Mouse (Mus musculus): Measurements from ENCODE around the gene Prrc2a. TPM values are rescaled to one million over a fixed set of nuclear protein-coding genes. Genes with fewer than 3 reads are reported as not detected.
A peak's percentile ranks its signal among the peaks of the same experiment; 100 is the strongest.

Gene Prrc2a
- polyA plus RNA-seq, 1 experiment from 2014 or later = 173 TPM

GRCm38 (mm10) chr17:35121143-35121799 lies 43.4 kb downstream of the Prrc2a start, which contains the start of gene Gpank1:
Gene Gpank1, plus strand, starts transcription at chr17:35121455.
- peaks cover 57% of the 10 kb centered on the region for H3K36me3 ChIP-seq
- no peaks in the 10 kb centered on the region for H3K27me3 ChIP-seq (ENCODE audit: low read depth, poor library complexity, severe bottlenecking)
- peak within 1 kb of the TSS; percentile 92 for H3K27ac ChIP-seq (replicated peaks)
- H3K9me3 ChIP-seq (replicated peaks) = no peaks in the 10 kb centered on the region
- WGBS = under 1% methylated on average over 50 of the region's 50 CpGs
- DNase-seq (ENCODE audit: low spot score) = peak; percentile 99
- H3K4me3 ChIP-seq = peak within 1 kb of the TSS; percentile 94
- peaks cover 36% of the 10 kb centered on the region for H3K4me1 ChIP-seq

DNA sequence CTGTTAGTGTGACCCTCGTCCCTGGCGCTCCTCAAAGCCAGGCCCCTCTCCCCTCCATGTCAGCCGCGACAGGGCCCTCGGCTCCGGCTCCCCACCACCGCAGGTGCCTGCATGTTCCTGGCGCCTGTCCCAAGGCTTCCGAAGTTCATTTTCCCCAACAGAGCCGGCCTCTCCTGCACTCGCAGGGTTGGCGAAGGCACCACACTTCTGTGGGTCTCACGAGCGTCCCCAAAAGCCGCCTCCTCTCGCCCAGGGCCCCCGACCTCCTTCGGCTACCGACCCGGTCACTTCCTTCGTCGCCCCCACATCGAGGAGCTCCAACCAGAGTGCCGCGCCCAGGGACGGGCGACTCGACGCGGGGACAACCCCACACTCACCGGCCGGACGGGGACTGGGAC lies 44.0 kb downstream of the Prrc2a start:
- Histone ChIP-seq H3K9me3 (replicated peaks) (no peaks in the 10 kb centered on the region), H3K27ac (replicated peaks) (peak overlapping the region; percentile 92), H3K4me3 (peak overlapping the region; percentile 94), H3K4me1 (peaks cover 31% of the 10 kb centered on the region), H3K36me3 (peaks cover 62% of the 10 kb centered on the region), H3K27me3 (ENCODE audit: low read depth, poor library complexity, severe bottlenecking) (no peaks in the 10 kb centered on the region)
- WGBS = under 1% methylated on average over 33 of the region's 33 CpGs
- no peak for DNase-seq (ENCODE audit: low spot score)

GRCm38 (mm10) chr17:35115046-35116019 lies 49.4 kb downstream of the Prrc2a start, which contains the start of gene Ly6g5b:
Gene Ly6g5b, minus strand, starts transcription at chr17:35115428.
- H3K27ac ChIP-seq (replicated peaks) = no peak within 1 kb of the TSS
- H3K4me3 ChIP-seq = no peak within 1 kb of the TSS
- no peaks in the 10 kb centered on the region for H3K27me3 ChIP-seq (ENCODE audit: low read depth, poor library complexity, severe bottlenecking)
- H3K36me3 ChIP-seq = peaks cover 59% of the 10 kb centered on the region
- H3K4me1 ChIP-seq = peaks cover 8% of the 10 kb centered on the region
- no peak for DNase-seq (ENCODE audit: low spot score)
- no peaks in the 10 kb centered on the region for H3K9me3 ChIP-seq (replicated peaks)
- 86% methylated on average over 8 of the region's 8 CpGs for WGBS

DNA sequence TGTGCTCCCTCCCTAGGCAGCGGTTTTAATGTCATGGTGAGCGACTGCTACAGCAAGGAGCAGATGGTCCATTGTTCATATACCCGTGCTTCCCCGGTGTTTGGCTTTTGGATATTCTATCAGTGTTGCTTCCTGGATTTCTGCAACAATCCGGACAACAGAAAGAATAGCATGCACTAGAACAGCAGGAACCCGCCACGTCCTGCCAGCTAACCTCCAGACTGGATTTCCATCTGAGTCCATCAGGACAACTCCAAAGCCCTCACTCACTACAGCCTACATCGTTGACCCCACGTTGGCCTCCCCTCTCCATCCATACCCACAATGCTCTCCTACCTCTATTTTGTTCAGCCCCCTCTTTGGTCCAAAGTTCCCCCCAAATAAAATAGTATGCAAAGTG lies 52.9 kb downstream of the Prrc2a start:
- Histone ChIP-seq H3K4me1 (no peaks in the 10 kb centered on the region; the same call in 1 of the 2 replicates), H3K9me3 (replicated peaks) (no peaks in the 10 kb centered on the region), H3K4me3 (no peak overlapping the region), H3K27ac (replicated peaks) (no peak overlapping the region), H3K27me3 (ENCODE audit: low read depth, poor library complexity, severe bottlenecking) (no peaks in the 10 kb centered on the region), H3K36me3 (peaks cover 30% of the 10 kb centered on the region)
- DNase-seq (ENCODE audit: low spot score) = no peak
- WGBS = 78% methylated on average over 9 of the region's 9 CpGs

- H3K9me3 ChIP-seq (replicated peaks) = no peaks in the 10 kb centered on the region
- no peak for DNase-seq (ENCODE audit: low spot score)
- H3K27me3 ChIP-seq (ENCODE audit: low read depth, poor library complexity, severe bottlenecking) = no peaks in the 10 kb centered on the region
- H3K4me3 ChIP-seq = no peak within 1 kb of the TSS
- H3K36me3 ChIP-seq = peaks cover 11% of the 10 kb centered on the region
- WGBS = 91% methylated on average over 6 of the region's 6 CpGs
- H3K27ac ChIP-seq (replicated peaks) = no peak within 1 kb of the TSS
- peaks cover 12% of the 10 kb centered on the region for H3K4me1 ChIP-seq
Measured at GRCm38 (mm10) chr17:35108097-35108496, 56.6 kb downstream of the Prrc2a start, which contains the start of gene Ly6g5c. Gene Ly6g5c, plus strand, starts transcription at chr17:35108279.

DNA sequence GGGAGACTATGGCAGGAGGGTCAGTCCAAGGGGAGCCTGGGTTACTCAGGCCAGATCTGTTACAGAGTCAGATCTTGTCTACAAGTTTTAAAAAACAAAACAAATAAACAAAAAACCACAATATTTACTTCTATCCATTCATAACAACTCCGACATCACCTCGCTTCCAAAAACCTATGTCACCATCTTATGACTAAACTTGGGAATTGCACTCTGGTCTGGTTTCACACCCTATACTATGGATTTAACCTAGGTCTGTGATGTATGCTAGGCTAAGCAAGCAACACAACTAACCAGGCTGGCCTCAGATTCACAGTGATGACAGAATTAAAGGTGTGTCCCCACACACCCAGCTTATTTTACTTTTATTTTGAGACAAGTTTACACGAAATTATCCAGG lies 58.2 kb downstream of the Prrc2a start:
- WGBS = 68% methylated on average over 3 of the region's 3 CpGs
- peaks cover 12% of the 10 kb centered on the region for H3K4me1 ChIP-seq
- H3K4me3 ChIP-seq = peak overlapping the region; percentile 38; the same call in 1 of the 2 replicates
- no peaks in the 10 kb centered on the region for H3K9me3 ChIP-seq (replicated peaks)
- H3K36me3 ChIP-seq = peaks cover 27% of the 10 kb centered on the region
- DNase-seq (ENCODE audit: low spot score) = no peak
- H3K27me3 ChIP-seq (ENCODE audit: low read depth, poor library complexity, severe bottlenecking) = no peaks in the 10 kb centered on the region
- peak overlapping the region; percentile 84 for H3K27ac ChIP-seq (replicated peaks)

GRCm38 (mm10) chr17:35105740-35106389 lies 58.8 kb downstream of the Prrc2a start:
- H3K36me3 ChIP-seq = peaks cover 33% of the 10 kb centered on the region
- 24% methylated on average over 13 of the region's 13 CpGs for WGBS
- no peaks in the 10 kb centered on the region for H3K27me3 ChIP-seq (ENCODE audit: low read depth, poor library complexity, severe bottlenecking)
- peak; percentile 47 for DNase-seq (ENCODE audit: low spot score)
- peaks cover 12% of the 10 kb centered on the region for H3K4me1 ChIP-seq
- H3K27ac ChIP-seq (replicated peaks) = peak overlapping the region; percentile 84
- no peaks in the 10 kb centered on the region for H3K9me3 ChIP-seq (replicated peaks)
- peak overlapping the region; percentile 38 for H3K4me3 ChIP-seq

- peaks cover 45% of the 10 kb centered on the region for H3K36me3 ChIP-seq
- H3K27me3 ChIP-seq (ENCODE audit: low read depth, poor library complexity, severe bottlenecking) = no peaks in the 10 kb centered on the region
- DNase-seq (ENCODE audit: low spot score) = no peak
- 79% methylated on average over 6 of the region's 6 CpGs for WGBS
- peaks cover 12% of the 10 kb centered on the region for H3K4me1 ChIP-seq
- H3K4me3 ChIP-seq = no peak overlapping the region
- no peaks in the 10 kb centered on the region for H3K9me3 ChIP-seq (replicated peaks)
- H3K27ac ChIP-seq (replicated peaks) = no peak overlapping the region
Measured at GRCm38 (mm10) chr17:35104754-35105153, 59.9 kb downstream of the Prrc2a start.

DNA sequence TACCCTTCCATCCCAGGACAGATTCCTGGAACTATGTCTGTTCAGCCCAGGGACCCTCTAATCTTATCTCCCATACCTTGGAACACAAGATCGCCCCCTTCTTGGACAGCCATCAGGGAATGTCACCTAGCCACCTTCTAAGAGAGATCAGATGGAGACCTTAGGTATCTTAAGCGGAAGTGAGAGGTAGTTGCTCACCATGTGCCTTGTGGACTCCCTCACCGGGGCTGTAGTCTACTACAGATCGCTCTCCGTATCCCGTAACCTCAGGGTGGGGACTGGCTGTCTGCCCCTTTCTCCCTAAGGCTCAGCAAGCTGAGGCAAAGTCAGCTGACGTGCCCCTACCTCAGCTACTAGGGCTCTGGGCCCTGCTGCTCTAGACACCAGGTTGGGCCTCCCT lies 60.6 kb downstream of the Prrc2a start:
- peaks cover 51% of the 10 kb centered on the region for H3K36me3 ChIP-seq
- H3K4me3 ChIP-seq = no peak overlapping the region
- no peaks in the 10 kb centered on the region for H3K9me3 ChIP-seq (replicated peaks)
- WGBS = 93% methylated on average over 7 of the region's 7 CpGs
- H3K27ac ChIP-seq (replicated peaks) = no peak overlapping the region
- H3K27me3 ChIP-seq (ENCODE audit: low read depth, poor library complexity, severe bottlenecking) = no peaks in the 10 kb centered on the region
- DNase-seq (ENCODE audit: low spot score) = no peak
- H3K4me1 ChIP-seq = peaks cover 12% of the 10 kb centered on the region

DNA sequence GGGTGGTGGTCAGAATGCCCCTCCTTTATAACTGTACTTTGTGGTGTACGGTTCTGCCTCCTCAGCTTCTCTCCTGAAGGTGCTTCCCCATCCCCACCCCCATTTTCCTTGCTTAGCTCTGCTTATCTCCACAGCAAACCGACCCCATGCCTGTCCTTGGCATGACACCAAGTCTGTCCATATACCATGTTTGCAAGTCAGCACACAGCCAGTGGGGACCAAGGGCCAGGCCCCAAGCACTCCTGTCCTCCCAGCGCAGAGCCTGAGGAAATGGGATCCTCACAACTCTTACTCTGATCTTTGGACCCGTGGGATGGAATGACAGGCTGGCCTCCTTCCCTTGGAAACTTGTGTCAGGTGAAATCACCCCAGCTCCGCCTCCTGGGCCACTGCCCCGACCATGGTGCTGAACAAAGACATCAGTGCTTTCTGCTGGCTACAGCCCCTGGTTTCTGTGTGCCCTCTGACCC lies 61.4 kb downstream of the Prrc2a start:
- Histone ChIP-seq H3K27ac (replicated peaks) (no peak overlapping the region), H3K36me3 (peaks cover 60% of the 10 kb centered on the region), H3K4me1 (peaks cover 12% of the 10 kb centered on the region), H3K27me3 (ENCODE audit: low read depth, poor library complexity, severe bottlenecking) (no peaks in the 10 kb centered on the region), H3K4me3 (no peak overlapping the region), H3K9me3 (replicated peaks) (no peaks in the 10 kb centered on the region)
- DNase-seq (ENCODE audit: low spot score) = no peak
- WGBS = 71% methylated on average over 6 of the region's 6 CpGs

DNA sequence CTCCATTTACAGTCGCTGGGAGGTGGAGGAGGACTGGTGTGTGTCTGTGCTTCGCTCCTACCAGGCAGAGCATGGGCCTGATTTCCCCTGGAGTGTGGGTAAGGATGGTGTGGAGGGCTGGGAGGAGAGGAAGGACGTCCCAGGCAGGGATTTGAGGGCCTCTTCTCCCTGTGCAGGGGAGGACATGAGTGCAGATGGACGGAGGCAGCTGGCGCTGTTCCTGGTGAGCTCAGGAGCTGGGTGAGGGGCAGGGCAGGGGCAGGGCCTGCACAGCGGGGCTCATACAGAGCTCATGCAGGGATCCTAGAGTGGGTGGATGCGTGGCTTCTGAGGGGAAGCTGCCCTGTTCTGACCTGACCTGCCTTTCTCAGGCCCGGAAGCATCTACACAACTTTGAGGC lies 62.4 kb downstream of the Prrc2a start:
- no peak for DNase-seq (ENCODE audit: low spot score)
- no peak overlapping the region for H3K4me3 ChIP-seq
- no peak overlapping the region for H3K27ac ChIP-seq (replicated peaks)
- peaks cover 12% of the 10 kb centered on the region for H3K4me1 ChIP-seq
- WGBS = 80% methylated on average over 8 of the region's 8 CpGs
- no peaks in the 10 kb centered on the region for H3K27me3 ChIP-seq (ENCODE audit: low read depth, poor library complexity, severe bottlenecking)
- H3K36me3 ChIP-seq = peaks cover 68% of the 10 kb centered on the region
- H3K9me3 ChIP-seq (replicated peaks) = no peaks in the 10 kb centered on the region

DNA sequence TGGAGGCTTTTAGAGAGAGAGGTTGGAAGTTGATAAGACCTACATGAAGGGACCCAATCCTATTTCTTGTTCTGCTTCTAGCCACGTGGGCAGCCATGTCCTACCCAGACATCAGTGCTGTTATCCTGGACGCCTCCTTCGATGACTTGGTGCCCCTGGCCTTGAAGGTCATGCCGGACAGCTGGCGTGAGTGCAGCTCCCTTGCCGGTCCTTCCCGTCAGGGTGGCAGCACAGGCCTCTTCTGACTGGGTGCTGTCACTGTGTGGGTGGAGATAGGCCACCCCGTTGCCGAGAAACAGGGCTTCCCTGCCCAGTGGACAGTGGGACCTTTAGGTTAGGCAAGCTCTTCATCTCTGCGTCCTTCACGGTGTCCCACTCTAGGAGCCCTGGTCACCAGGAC lies 63.5 kb downstream of the Prrc2a start:
- H3K4me1 ChIP-seq = peaks cover 8% of the 10 kb centered on the region
- H3K4me3 ChIP-seq = no peak overlapping the region
- WGBS = 91% methylated on average over 11 of the region's 11 CpGs
- H3K36me3 ChIP-seq = peaks cover 79% of the 10 kb centered on the region
- no peaks in the 10 kb centered on the region for H3K27me3 ChIP-seq (ENCODE audit: low read depth, poor library complexity, severe bottlenecking)
- H3K27ac ChIP-seq (replicated peaks) = no peak overlapping the region
- H3K9me3 ChIP-seq (replicated peaks) = no peaks in the 10 kb centered on the region
- DNase-seq (ENCODE audit: low spot score) = no peak

Measured in midbrain, embryonic 10.5 days (tissue).